Mouse (Mus musculus): Measurements from ENCODE around the gene Ccdc177.

Ccdc177 gene

DNA sequence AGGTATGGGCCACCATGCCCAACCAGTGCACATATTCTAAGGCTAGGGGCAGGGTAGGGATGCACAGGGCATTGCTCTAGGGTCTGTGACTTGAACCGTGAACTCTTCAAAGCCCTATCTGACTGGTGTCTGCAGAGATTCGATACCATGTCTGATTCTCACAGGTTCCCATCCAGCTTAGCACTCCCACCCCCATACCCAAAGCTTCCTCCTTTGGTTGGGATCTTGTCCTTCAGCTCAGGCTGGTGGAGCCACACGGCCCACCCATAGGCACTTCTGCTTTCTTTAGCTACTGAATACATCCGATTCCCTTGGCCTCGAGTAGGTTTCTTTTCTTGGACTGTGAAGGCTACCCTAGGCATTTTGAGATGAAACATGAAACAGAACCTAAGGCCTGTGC lies 24.5 kb upstream of the Ccdc177 start:
- DNase-seq (ENCODE audit: low spot score in 2 of 2): no peak

DNA sequence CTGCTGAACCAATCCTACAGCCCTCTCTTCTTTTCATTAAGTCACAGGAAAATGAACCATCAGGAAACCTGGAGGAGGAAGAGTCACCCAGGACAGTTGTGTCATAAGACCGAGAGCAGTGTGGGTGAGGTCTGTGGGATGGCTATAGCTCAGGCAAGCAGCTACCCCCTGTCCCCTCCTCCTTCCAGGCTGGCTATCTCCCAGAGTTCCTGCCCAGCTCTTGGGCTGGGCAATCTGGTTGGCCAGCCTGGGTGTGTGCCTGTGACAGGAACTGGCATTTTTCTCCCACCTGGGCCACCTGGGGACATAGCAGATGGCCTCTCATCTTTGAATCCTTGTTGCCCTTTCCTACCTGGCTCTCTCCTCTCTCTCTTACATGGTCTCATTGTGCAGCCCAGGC lies 23.4 kb upstream of the Ccdc177 start:
- no peak for DNase-seq (ENCODE audit: low spot score in 2 of 2)

DNA sequence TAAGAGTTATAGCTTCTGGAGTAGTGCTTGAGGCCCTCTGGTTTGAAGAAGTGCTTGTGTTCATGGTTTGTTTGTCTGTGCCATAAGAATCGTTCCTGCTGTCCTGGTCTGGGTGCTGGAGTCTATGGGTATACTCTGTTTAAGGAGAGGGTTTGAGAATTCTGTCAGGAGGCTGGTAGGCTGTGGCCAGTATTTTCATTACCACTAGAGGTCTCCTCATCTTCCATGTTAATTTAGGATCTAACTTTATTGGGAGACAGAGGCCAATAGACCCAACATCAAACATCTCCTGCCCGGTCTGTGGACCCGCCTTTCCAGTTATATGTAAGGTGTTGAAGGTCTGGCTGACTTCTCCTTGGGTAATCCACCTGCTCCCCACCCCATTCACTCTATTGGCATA lies 22.4 kb upstream of the Ccdc177 start:
- no peak for DNase-seq (ENCODE audit: low spot score in 2 of 2)

DNA sequence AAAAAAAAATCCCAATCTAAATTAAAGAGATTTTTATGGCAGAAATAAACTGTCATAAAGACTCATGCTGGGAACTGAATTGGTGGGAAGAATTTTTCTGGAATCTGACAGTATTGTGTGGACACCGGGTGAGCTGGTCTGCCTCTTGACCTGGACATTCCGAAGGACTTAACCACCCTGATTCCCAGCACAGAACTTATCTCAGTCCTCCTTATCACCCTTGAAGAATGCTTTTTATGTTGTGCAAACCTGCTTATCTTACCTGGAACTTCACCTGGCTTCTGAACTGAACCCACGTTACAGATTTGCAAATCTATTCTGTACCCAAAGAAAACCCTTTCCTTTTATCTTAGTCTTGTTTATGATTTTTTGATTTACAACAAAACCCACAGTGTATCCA lies 21.7 kb upstream of the Ccdc177 start:
- DNase-seq (ENCODE audit: low spot score in 2 of 2): no peak

DNA sequence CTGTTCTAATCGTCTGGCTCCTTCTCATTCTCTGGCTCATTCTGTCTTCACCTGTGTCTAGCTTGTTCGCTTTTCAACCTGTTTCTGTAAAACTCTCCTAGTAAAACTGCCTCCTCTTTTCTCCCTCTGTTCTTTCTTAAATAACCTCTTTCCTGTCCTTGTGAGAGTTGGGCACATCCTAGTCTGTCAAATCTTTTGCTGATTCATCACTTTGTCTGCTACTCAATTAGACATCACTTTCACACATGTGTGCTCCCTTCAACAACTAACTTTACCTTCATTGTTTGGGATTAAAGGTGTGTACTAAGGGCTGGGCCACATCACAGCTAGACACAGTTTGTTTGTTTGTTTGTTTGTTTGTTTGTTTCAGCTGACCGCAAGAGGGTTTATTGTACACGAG lies 19.3 kb upstream of the Ccdc177 start:
- no peak for DNase-seq (ENCODE audit: low spot score in 2 of 2)

DNA sequence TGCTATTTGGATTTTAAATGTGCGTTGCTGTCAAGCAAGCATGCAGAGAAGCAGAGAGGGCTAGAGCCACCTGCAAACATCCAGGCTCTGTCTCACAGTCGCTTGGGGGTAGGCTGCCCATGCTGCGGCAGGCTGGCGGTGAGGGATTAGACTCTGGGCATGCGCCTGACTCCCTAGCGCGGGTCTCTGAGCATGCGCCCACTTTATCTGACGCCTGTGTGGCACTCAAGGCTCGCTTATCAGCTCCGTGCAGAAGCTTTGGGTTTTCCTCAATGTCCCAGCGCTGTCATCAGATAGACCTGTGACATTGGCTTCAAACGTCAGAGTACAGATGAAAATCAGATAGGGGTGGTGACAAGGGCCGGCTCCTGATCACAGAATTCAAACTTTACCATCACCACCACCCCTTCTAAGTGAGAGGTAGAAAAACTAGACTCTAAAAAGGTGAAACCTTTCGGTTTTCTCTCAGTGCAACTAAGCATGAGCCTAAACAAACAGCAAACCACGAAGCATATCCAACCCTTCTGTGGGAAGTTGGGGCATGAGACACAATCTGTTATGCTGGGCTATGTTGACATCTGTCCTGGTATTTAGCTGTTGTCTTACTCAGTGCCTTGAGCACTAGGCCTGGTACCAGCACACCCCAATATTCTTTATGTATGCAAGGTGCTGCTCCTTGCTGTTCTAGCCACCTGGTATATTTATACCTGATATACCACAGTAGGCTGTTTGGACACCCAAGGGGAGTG lies 17.9 kb upstream of the Ccdc177 start:
- DNase-seq (ENCODE audit: low spot score in 2 of 2): no peak

DNA sequence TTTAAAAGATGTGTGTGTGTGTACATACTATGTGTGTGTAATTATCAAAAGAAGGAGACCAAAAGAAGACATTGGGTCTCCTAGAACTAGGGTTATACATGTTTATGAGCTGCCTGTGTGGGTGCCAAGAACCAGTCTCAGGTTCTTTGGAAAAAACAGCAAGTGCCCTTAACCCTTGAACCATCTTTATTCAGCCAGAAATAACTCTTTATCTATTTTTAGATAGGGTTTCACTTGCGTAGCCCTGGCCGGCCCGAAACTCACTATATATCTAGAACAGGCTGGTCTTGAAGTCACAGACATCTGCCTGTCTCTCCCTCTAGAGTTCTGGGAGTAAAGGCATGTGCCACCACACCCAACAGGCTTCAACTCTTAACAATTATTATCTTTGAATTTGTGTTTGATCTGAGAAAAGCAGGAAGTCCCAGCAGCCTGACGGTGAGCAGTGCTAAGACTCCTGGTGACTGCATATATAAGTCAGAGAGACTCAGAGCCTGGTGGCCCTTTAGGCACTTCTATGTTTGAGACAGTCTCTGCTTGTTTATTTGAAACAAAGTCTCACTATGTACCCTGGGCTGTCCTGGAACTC lies 15.7 kb upstream of the Ccdc177 start:
- DNase-seq (ENCODE audit: low spot score in 2 of 2): no peak

DNA sequence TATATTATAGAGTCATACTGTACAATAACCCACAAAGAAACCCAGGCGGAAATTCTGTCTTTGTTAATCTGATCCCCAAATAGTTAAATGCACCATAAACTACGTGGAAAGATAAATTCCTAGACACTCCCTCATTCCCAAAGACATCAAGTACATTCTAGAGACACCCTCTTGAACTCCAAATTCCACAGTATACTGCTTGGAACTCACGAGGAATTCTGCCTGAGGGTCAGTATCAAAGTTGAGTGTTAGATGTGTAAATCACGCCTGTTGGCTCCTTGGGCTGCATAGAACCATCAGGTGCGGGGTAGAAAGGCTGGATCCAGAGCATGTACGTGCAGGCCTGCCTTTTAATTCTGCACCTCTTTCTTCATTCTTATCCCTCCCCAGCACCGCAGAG lies 14.3 kb upstream of the Ccdc177 start:
- DNase-seq (ENCODE audit: low spot score in 2 of 2): no peak

DNA sequence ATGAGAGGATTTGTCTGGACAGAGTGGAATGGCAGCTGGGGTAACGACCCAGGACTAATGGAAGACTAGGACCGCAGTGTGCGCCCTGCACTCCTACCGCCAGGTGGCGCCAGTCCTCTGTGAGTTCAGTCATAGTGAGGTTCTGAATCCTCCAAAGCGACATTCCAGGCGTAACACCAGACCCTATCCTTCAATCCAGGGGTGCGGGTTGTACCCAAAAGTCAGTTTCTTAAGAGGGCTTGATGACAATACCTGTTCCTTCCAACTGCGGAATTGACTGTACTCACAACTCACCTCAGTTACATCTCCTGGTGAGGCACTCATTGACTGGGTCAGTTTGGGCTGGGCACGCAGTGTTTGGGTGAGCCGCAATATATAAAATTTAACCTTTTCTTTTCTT lies 9.2 kb upstream of the Ccdc177 start:
- peak; percentile 57 to 69 for DNase-seq (ENCODE audit: low spot score in 2 of 2)

DNA sequence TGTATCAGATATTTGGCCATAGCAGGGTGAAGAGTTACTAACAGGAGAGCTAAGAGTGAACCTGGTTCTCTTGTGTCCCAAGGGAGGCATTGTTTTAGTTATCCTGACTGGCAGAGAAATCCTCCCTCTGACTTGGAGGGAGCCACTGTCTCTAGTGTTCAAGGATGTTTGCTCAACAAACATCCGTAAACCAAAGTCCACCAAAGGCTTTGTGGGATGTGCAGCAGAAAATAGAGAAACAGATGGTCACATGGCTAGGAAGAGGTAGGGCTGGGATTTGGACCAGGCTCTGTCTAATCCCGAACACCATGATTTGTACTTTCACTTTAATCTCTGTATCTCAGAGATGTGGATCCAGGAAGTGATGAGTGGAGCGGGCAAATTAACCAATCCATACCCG lies 3.6 kb upstream of the Ccdc177 start:
- no peak for DNase-seq (ENCODE audit: low spot score in 2 of 2)

DNA sequence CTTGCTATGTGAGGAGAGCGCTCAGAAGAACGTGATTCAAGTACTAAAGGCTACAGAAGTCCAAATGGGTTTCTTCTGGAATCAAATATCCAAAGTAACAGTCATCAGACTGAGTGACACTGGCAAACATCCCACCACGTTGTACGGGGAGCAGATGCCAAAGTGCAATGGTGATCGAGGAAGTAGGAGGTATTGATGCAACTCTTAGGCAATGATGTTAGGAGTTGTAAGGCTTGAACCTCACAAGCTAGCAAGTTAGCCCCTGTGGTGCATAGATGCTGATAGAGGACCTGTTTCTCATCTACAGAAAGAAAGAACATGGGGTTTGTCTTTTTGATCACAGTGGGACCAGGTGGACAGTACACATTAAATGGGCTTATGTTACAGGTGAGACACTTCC lies 2.5 kb upstream of the Ccdc177 start:
- no peak for DNase-seq (ENCODE audit: low spot score in 2 of 2)

DNA sequence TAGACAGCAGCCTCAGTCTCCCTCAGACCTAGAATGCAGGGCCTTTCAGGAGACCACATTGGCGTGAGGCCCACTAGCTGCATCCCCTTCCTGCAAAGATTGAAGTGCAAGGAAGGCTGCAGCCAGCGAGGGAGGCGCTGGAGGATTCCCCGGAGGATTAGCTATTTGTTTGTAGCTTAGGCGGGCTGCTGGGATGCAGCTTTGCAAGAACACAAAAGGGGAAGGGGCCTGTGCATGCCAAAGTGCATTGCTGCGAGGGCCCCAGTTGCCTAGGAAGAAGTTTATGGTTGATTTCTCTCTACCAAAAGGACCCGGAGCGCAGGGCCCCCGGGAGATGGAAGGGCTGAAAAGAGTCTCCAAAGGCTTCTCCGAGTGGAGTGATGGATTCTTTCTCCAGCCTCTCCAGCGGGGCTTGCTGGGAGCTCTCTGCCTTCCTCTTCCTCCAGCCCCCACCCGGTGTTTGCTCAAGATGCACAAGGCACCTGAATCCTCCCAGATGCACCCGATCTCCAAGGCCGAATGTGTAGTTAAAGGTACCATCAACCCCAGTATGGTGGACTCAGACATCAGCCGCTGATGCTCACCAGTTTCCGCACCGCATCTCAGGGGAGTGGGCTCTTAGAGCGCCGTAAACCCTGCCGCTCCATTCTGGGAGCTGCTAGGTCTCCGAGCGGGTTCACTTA lies 633 bp downstream of the Ccdc177 start:
- peak in 1 of 2 experiments; percentile 29 for DNase-seq (ENCODE audit: low spot score in 2 of 2)

DNA sequence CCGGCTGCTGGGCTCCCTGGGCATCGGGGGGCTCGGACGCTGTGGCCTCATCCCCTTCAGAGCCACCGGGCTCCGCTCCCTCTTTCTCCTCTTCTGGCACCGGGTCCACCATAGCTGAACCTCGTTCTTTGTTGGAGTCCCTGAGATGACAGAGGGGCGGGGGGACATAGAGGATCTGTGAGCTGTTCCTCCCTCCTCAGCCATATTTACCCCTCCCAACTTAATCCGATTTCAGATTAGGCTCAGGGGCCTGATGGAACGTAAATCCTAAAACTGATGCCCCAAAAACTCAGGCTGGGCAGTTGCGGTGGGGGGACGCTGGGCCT lies 1.1 kb downstream of the Ccdc177 start:
- DNase-seq (ENCODE audit: low spot score in 2 of 2): no peak

DNA sequence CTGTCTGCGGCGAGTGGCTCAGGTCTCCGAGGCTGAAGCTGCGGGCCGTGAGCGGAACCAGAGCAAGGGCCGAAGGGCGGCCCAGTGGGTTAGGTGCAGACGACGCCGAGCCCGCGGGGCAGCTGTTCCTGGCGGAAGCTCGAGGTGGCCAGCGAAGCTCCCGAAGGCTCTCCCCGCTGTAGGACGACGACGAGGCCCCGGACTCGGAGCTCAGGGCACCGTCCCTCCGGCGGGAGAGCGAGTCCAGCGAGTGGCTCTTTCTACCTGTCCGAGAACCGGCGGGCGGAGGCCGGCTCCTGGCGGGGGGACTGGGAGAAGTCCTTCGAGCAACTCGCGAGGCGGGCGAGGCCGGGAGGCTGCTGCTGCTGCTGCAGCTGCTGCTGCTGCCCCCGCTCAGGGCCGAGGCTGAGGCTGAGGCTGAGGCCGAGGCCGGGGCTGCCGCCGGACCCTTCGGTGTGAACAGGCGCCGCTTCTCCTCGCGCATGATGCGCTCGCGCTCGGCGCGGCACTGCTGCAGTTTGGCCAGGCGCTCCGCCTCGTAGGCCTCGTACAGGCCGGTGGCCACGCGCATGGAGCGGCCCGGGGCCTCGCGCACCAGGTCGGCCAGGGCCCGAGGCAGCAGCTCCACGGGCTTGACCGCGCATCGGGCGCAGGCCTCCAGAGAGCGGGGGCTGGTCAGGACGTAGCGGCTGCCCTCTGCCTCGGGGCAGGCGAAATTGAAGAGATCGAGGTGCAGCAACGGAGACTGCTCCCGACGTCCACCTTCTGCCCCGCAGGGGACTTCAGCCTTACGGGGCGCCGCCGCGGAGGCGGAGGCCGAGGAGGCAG lies 1.7 kb downstream of the Ccdc177 start:
- no peak for DNase-seq (ENCODE audit: low spot score in 2 of 2)

DNA sequence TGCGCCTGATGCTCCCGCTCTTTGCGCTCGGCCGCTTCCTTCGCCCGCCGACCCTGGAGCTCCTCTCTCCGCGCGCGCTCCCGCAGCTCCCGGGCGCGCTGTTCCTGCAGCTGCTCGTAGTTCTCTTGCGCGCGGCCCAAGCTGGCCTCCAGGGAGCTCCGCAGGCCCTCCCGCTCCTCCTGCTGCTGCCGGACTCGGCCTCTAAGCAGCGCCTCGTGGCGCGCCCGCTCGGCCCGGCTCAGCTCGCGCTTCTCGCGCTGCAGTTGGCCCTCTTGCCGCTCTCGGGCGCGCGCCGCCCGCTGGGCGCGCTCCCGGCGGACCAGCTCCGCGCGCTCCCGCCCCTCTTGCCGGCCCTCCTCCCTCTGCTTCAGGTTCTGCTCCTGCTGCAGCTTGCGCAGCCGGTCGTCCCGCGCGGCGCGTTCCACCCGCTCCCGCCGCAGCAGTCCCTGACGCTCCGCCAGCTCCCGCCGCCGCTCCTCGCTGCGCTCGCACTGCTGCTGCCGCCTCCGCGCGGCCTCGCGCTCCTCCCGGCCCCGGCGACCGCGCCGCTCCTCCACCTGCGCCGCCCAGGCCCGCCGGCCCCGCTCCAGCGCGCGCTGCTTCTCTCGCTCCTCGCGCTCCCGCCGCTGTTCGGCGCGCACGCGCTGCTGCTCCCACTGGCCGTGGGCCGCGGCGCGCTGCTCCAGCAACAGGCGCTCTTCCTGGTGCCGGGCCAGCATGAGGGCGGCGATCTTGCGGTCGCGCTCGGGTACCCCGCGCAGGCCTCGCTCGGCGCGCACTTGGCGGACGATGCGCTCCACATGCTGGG lies 2.5 kb downstream of the Ccdc177 start:
- DNase-seq (ENCODE audit: low spot score in 2 of 2): no peak

DNA sequence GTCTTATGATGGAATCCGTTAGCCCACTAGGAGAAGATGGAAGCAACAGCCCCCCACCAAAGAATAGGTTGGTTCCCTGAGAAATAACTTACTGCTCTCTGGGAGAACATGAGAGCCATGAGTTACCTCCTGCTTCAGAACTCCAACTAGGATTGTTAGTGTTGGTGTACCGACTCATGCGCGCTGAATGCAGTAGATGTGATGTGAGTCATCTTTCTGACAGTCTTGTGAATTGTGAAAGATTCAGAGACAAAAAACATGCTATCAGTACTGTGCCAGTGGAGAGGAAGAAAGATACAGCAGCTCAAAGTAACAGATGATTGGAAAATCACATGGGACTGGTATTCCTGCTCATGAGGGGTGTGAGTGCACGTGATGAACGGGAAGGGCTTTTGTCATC lies 8.9 kb downstream of the Ccdc177 start:
- no peak for DNase-seq (ENCODE audit: low spot score in 2 of 2)

DNA sequence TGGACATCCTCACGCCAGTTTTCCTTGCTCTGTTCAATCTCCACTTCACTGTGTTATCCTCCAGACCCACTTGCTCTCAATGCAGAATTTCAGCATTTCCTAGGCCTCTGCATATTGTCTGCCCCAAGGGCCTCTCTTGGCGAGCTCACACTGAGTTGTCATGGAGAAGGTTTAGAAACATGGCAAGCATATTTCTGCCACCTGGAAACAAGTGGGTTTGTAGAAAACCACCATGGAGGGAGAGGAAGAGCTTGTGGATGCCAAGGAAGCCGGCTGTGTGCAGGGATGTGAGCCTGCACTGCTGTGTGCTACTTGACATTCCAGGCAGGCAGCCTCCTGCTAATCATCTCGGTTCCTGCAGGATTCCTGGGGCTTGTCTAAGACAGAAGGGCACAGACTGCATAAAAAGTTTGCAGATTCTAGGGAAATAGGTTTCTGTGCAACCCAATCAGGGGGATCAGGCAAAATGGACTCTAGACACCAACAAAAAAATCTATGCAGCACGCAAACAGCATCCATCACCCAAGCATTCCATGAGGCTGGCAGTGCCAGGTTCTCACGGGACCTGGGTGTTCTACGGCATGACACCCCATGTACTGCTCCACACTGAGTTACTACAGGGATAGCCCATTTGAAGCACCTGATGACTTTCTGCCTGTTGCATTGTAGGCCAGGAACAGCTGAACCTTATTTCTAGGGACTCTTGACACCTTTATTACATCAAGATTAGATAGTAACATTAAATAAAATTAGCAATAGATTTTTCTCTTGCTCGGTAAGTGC lies 14.3 kb downstream of the Ccdc177 start:
- DNase-seq (ENCODE audit: low spot score in 2 of 2): no peak

DNA sequence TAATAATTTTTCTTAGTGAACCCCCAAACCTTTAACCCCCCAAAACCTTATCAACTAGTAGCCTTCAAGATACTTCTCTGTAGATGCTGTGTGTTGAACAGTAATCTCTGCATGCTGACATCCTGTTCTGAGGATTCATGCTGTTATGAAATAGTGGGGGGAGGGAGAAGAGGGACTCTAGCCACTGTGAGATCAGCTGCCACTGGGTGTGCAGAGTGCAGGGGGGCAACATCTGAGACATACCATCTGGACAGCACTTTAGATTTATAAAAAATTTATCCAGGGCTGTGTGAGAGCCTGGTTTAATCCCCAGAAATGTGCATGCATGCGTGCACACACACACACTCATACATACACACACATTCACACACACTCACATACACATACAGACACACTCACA lies 15.9 kb downstream of the Ccdc177 start:
- DNase-seq (ENCODE audit: low spot score in 2 of 2): no peak

DNA sequence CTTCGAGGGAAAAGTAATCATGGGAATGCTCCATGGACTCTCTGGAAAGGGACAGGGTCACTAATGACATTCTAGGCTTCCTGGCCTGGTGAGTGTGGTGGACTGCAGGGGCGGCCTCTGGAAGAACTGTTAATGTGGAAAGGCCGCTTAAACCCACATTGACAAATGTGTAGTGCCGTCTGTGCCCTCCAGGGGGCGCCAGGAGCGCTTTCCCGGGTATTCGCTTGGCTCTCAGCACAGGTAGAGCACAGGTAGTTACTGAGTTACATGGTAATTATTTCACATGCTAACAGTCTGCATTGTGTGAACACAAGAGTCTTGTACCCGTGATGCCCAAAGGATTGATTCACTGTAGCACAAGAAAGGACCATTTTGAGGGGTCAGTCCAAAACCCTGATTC lies 21.0 kb downstream of the Ccdc177 start:
- DNase-seq (ENCODE audit: low spot score in 2 of 2): no peak

DNA sequence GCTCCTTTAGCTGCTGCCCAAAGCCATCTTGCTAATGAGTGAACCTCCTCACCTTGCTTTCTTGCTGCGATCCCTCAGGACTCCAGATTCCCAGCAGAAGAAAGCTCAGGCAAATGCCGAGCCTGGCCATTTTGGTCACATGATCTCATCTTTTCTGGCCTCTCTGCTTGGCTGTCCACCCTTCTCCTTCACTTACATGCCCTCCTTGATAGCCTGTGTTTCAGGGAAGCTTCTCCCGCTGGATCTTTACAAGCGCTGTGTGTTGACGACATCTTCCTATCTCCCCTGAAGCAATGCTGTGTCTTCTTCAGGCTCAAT lies 23.2 kb downstream of the Ccdc177 start:
- DNase-seq (ENCODE audit: low spot score in 2 of 2): no peak
